Mouse (Mus musculus): ENCODE data around the gene Fam181a.

Fam181a gene

DNA sequence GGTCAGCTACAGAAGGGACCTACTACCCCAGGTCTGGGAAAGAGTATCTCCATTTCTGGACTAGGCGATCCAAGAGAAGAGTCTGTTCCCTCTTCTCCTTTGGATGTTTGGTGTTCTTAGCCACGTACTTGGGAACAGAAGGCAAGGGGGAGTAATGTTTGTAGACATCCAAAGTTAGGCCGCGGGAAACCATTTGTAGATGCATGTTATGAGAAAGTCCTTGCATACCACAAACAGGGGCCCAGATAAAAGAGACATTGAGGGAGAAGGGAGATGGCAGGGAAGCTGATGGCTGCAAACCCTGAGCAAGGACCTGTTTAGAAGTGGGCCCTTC is 45.6 kb downstream of the Fam181a start:
- DNase-seq (ENCODE audit: low spot score in 2 of 2), result no peak

- no peak for DNase-seq (ENCODE audit: low spot score in 2 of 2)
Measured at GRCm38 (mm10) chr12:103358216-103358615, 47.4 kb downstream of the Fam181a start.

DNA sequence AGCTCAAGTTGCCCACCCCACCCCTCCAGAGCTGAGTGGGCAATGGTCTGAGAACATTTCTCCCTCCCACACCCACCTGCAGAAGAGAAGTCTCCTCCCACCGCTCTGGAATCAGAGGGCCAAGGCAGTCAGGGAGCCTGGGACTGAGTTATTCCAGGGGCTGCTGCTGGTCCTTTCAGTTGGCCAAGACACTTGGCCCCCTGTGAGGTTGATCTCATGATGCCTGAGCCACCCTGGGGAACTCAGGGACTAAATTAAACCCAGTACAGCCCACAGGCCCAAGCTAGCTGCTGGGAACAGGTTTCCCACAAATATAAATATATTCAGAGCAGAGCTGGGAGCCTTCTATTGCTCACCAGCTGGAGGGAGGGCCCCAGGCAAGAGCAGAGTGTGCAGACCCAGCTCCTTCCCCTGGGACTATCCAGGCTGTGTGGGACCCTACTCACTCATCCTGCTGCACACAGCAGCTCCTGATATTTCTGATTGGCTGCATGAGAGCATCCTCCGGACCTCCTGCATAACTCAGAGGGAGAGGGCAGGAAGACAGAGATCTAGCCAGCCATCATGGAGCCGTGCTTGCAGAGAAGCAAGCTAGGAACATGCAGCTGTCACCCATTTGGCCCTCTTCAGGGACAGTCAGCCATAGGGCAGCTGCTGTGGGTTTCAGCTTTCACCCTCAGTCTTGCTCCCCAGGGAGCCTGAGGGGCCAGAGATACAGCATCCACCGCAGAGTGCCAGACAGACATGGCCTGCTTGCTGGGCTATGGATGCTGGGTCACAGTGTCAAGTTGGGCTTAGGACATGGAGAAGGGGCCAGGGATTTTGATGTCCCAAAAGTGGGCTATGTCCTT is 48.4 kb downstream of the Fam181a start:
- DNase-seq (ENCODE audit: low spot score in 2 of 2), result no peak

DNA sequence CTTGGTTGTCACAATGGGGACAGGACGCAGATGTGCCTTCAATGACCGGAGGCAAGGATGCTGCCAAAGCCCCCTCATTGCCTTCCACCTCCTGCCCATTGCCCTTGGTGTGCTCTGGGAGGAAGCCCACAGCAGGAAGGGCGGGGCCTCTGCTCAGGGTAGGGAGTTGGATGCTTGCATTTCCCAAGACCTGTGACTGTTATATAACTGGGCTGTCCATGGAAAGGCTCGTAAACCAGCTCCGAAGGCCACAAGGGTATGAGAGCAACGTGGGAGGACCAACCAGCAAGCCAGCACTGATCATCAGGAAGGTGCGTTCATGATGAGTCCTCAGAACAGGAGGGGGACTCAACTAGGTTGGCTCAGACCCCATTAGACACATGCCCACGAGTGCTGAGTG is 50.0 kb downstream of the Fam181a start:
- DNase-seq (ENCODE audit: low spot score in 2 of 2), result no peak

DNA sequence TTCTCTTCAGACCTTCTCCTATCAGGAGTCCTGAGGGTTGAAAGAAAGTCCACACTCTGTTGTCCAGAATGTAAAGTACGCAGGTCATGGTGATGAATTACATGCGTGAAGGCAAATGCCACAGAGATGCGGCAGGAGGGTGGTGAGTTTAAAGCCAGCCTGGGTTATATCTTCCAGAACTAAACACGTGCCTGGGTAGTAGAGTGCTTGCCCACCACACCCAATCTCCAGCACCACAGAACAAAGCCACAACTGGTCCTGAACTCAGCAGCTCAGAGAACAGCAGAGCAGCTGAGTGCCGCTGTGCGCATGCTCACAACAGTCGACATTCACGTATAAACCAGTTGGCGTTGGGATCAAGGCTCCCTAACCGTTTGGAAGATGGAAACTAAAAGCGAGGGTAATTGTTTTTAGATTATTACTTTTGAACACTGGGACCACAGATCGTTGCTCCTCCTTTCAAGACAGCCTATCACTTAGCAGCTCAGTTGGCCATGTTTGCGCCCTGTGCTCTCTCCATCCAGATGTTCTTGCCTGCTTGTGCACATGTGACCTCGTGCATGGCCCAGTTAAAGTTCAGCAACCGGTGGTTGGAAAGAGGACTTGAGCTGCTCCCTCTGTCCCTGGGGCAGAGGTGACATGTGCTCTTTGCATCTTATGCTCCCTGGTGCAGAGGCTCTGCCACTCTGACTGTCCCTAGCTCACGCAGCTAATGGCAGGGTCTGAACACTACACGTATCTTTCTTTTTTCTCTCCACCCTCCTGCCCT is 50.9 kb downstream of the Fam181a start:
- DNase-seq (ENCODE audit: low spot score in 2 of 2), result no peak

DNA sequence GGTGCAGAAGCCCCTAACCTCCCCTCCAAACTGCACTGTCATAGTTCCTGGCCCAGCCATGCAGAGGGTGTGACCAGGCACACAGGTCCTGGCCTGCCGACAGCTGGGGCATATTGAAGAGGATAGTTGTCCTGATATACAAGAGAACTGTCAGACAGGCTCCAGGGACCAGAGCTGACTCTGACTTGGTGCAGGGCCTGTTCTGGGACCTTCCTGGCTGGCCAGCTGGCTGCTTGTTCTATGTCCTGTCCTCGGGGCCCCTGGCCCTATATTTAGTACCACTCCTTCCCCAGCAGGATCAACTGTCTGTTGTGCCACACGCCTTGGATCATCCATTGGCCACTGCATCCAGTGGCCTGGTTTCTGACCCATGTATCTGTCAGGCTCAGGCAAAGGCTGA is 51.6 kb downstream of the Fam181a start:
- DNase-seq (ENCODE audit: low spot score in 2 of 2), result no peak
